In genomic region chr2:65017375-65017774, GRCm38 (mm10) we compare ENCODE assay signal across 23 mouse cellular contexts. TPM values are rescaled to one million over a fixed set of nuclear protein-coding genes. Genes with fewer than 3 reads are reported as not detected.
A peak's percentile ranks its signal among the peaks of the same experiment; 100 is the strongest.
DNase-seq lines count a peak whose midpoint lies in the region; ATAC-seq and TF ChIP-seq lines count a peak whose summit lies in the region.
"Had no signal": no experiment of that assay in that cellular context is flagged by ENCODE, and none has a peak within 500 bp of the region (broad histone marks: within the 10 kb centered on the region; RNA-seq: fewer than 3 reads in every experiment).

No protein-coding gene starts in this region.

- H3K79me3 ChIP-seq in C2C12 (ENCODE audit: low read depth), result no peaks in the 10 kb centered on the region

- peak; percentile 74 for ATAC-seq in granulocyte monocyte progenitor cell, adult 5-6 weeks (replicated peaks; ENCODE audit: poor library complexity, severe bottlenecking)
- ATAC-seq in forebrain, embryonic 14.5 days, result no peak
- ATAC-seq in forebrain, embryonic 13.5 days, result no peak
- ATAC-seq in heart, embryonic 12.5 days (ENCODE audit: insufficient number of reproducible peaks, low FRiP score), result no peak
- ATAC-seq: forebrain, embryonic 15.5 days; forebrain, postnatal 0 days had no signal

- no peaks in the 10 kb centered on the region for H3K36me3 ChIP-seq in C2C12 (ENCODE audit: control insufficient read depth, insufficient read depth)
- H3K36me3 ChIP-seq in forebrain, embryonic 14.5 days (ENCODE audit: control insufficient read depth, insufficient read depth, low read length), result no peaks in the 10 kb centered on the region
- H3K36me3 ChIP-seq in forebrain, embryonic 13.5 days (ENCODE audit: poor library complexity, severe bottlenecking), result no peaks in the 10 kb centered on the region
- peaks cover 10% of the 10 kb centered on the region; the same call in 1 of the 2 replicates for H3K36me3 ChIP-seq in heart, embryonic 12.5 days
- H3K36me3 ChIP-seq: embryonic facial prominence, embryonic 10.5 days; embryonic facial prominence, embryonic 12.5 days; forebrain, embryonic 15.5 days had no signal

- H3K4me1 ChIP-seq in forebrain, embryonic 14.5 days (ENCODE audit: control insufficient read depth, insufficient read depth, low read length), result no peaks in the 10 kb centered on the region
- H3K4me1 ChIP-seq in forebrain, embryonic 13.5 days, result no peaks in the 10 kb centered on the region
- H3K4me1 ChIP-seq in heart, embryonic 12.5 days (replicated peaks), result peaks cover 10% of the 10 kb centered on the region; the same call in 1 of the 2 replicates

- H3K27ac ChIP-seq in forebrain, embryonic 14.5 days (ENCODE audit: low read depth, low read length), result no peak overlapping the region
- H3K27ac ChIP-seq in forebrain, embryonic 13.5 days, result no peak overlapping the region
- no peak overlapping the region for H3K27ac ChIP-seq in heart, embryonic 12.5 days (ENCODE audit: poor library complexity, severe bottlenecking)
- H3K27ac ChIP-seq: embryonic facial prominence, embryonic 10.5 days; embryonic facial prominence, embryonic 12.5 days; forebrain, embryonic 15.5 days had no signal

- H3ac ChIP-seq in C2C12 (ENCODE audit: control insufficient read depth, insufficient read length, low read depth), result no peak overlapping the region

- H3K27me3 ChIP-seq in C2C12 (ENCODE audit: control insufficient read depth, insufficient read depth, insufficient read length), result no peaks in the 10 kb centered on the region
- H3K27me3 ChIP-seq in forebrain, embryonic 14.5 days (replicated peaks; ENCODE audit: control insufficient read depth, insufficient read depth, low read length), result no peaks in the 10 kb centered on the region
- H3K27me3 ChIP-seq in forebrain, embryonic 13.5 days, result no peaks in the 10 kb centered on the region; the same call in 1 of the 2 replicates
- no peaks in the 10 kb centered on the region for H3K27me3 ChIP-seq in heart, embryonic 12.5 days (replicated peaks)
- H3K27me3 ChIP-seq: embryonic facial prominence, embryonic 12.5 days; forebrain, embryonic 15.5 days had no signal

- DNase-seq in 3T3-L1 (ENCODE audit: low read depth, low spot score), result peak; percentile 22
- DNase-seq in NIH3T3 (ENCODE audit: low read depth), result peak; percentile 38
- DNase-seq in forebrain, embryonic 14.5 days (ENCODE audit: low spot score), result no peak
- DNase-seq in layer of hippocampus, adult 11-12 months (ENCODE audit: low spot score), result no peak
- DNase-seq: adrenal gland, adult 2 months; adrenal gland, postnatal 10 days; adrenal gland, postnatal 25 days; B cell, adult 2 months; cerebellum, adult 11 months; cerebellum, adult 18-20 months; cerebellum, adult 8-10 months; cerebellum, adult 9-11 months; cerebellum, postnatal 14 days; cerebellum, postnatal 36 days; forebrain, postnatal 0 days had no signal

- H3K79me2 ChIP-seq in C2C12 (ENCODE audit: control insufficient read depth, insufficient read depth), result no peaks in the 10 kb centered on the region

- no peak overlapping the region for H3K4me3 ChIP-seq in C2C12 (ENCODE audit: insufficient read depth, poor library complexity, severe bottlenecking)
- no peak overlapping the region for H3K4me3 ChIP-seq in forebrain, embryonic 14.5 days (ENCODE audit: low read depth, low read length)
- H3K4me3 ChIP-seq in forebrain, embryonic 13.5 days, result no peak overlapping the region
- H3K4me3 ChIP-seq in heart, embryonic 12.5 days, result no peak overlapping the region
- H3K4me3 ChIP-seq: embryonic facial prominence, embryonic 10.5 days; embryonic facial prominence, embryonic 12.5 days; forebrain, embryonic 15.5 days had no signal

- WGBS in forebrain, embryonic 14.5 days, result 88% methylated on average over 2 of the region's 2 CpGs
- WGBS in forebrain, embryonic 13.5 days, result 85% methylated on average over 2 of the region's 2 CpGs
- WGBS in heart, embryonic 12.5 days, result 91% methylated on average over 2 of the region's 2 CpGs

- no peaks in the 10 kb centered on the region for H3K9me3 ChIP-seq in forebrain, embryonic 14.5 days (replicated peaks; ENCODE audit: control insufficient read depth, low read length)
- no peaks in the 10 kb centered on the region for H3K9me3 ChIP-seq in forebrain, embryonic 13.5 days (replicated peaks)
- H3K9me3 ChIP-seq in heart, embryonic 12.5 days (replicated peaks), result no peaks in the 10 kb centered on the region
- H3K9me3 ChIP-seq: embryonic facial prominence, embryonic 10.5 days; embryonic facial prominence, embryonic 12.5 days; forebrain, embryonic 15.5 days had no signal

- no peak overlapping the region for H3K9ac ChIP-seq in forebrain, embryonic 14.5 days (ENCODE audit: low read length)
- no peak overlapping the region for H3K9ac ChIP-seq in forebrain, embryonic 13.5 days
- no peak overlapping the region for H3K9ac ChIP-seq in heart, embryonic 12.5 days
- H3K9ac ChIP-seq: embryonic facial prominence, embryonic 12.5 days; forebrain, embryonic 15.5 days; forebrain, postnatal 0 days had no signal

- no peak for TF ChIP-seq CTCF in C2C12 (IDR thresholded peaks at IDR 0.05; ENCODE audit: control insufficient read depth, insufficient read depth, insufficient read length)

- no peak overlapping the region for H3K4me2 ChIP-seq in forebrain, embryonic 14.5 days (ENCODE audit: low read length)
- H3K4me2 ChIP-seq in forebrain, embryonic 13.5 days, result no peak overlapping the region
- no peak overlapping the region for H3K4me2 ChIP-seq in heart, embryonic 12.5 days
- H3K4me2 ChIP-seq: embryonic facial prominence, embryonic 12.5 days; forebrain, embryonic 15.5 days had no signal

TF ChIP-seq in C2C12, 6 proteins besides CTCF, POLR2A, EP300 and RAD21:
- TF ChIP-seq MYOG (IDR thresholded peaks at IDR 0.05; ENCODE audit: control insufficient read depth, extremely low read depth, insufficient read length) (no peak), MAX (IDR thresholded peaks at IDR 0.05) (no peak), USF1 (IDR thresholded peaks at IDR 0.05; ENCODE audit: low read depth) (no peak), CEBPB (IDR thresholded peaks at IDR 0.05; ENCODE audit: low read depth) (peak; percentile 36), FOSL1 (IDR thresholded peaks at IDR 0.05; ENCODE audit: insufficient read depth, low read length, poor library complexity, severe bottlenecking) (no peak), MYOD1 (IDR thresholded peaks at IDR 0.05; ENCODE audit: control insufficient read depth, insufficient read length, low read depth) (no peak)

RNA-seq across cellular contexts. Expression of gene Grb14, which starts 7.4 kb away (rescaled TPM):
- 0.32 TPM for polyA plus RNA-seq in C2C12 (2012; fragmentation: generic; extraction: Trizol)
- total RNA-seq in granulocyte monocyte progenitor cell, adult 5-6 weeks (2014; fragmentation: Nextera tagmentation), result 0.56 and 3.6 TPM in 2 replicates
- 0.86 and 1.6 TPM in 2 replicates for total RNA-seq in granulocyte monocyte progenitor cell, adult 5-6 weeks (2017)
- polyA plus RNA-seq in forebrain, embryonic 14.5 days (2014; fragmentation: Nextera tagmentation; extraction: Ambion mirVana), result 17.7 and 25.3 TPM in 2 replicates
- polyA plus RNA-seq in forebrain, embryonic 13.5 days (2015; fragmentation: Nextera tagmentation; extraction: Ambion mirVana), result 9.8 and 11.4 TPM in 2 replicates
- 64.6 and 67.9 TPM in 2 replicates for polyA plus RNA-seq in heart, embryonic 12.5 days (2016; fragmentation: Nextera tagmentation; extraction: Ambion mirVana)
- total RNA-seq: MEL had no signal

Comparison
In these comparisons a context has a peak if more than half of its experiments do, and no peak if none do; other contexts are left out.
1. DNase-seq: peak in 3T3-L1 (single experiment) and NIH3T3 (single experiment); none in forebrain, embryonic 14.5 days (single experiment) and layer of hippocampus, adult 11-12 months (single experiment).